Mouse (Mus musculus): Measurements from ENCODE around the gene Itgb1.

Itgb1 gene

GRCm38 (mm10) chr8:128685507-128686428 lies at the start of gene Itgb1:
Gene Itgb1, plus strand, starts transcription at chr8:128685654.
- in situ Hi-C loops (cut with MseI, MboI), result no loop called here

- in situ Hi-C loops (cut with MseI, MboI), result no loop called here
These were observed 42.4 kb upstream of the Itgb1 start for GRCm38 (mm10) chr8:128643104-128643503.

GRCm38 (mm10) chr8:128645452-128645851 lies 40.0 kb upstream of the Itgb1 start:
- in situ Hi-C loops (cut with MseI, MboI), result no loop called here

- in situ Hi-C loops (cut with MseI, MboI), result no loop called here
These were observed 39.0 kb upstream of the Itgb1 start for GRCm38 (mm10) chr8:128646456-128646855.

GRCm38 (mm10) chr8:128648071-128648470 lies 37.4 kb upstream of the Itgb1 start:
- in situ Hi-C loops (cut with MseI, MboI), result no loop called here

- in situ Hi-C loops (cut with MseI, MboI), result no loop called here
These were observed 35.1 kb upstream of the Itgb1 start for GRCm38 (mm10) chr8:128650331-128650855.

- in situ Hi-C loops (cut with MseI, MboI), result no loop called here
These were observed 32.9 kb upstream of the Itgb1 start for GRCm38 (mm10) chr8:128652399-128653109.

- in situ Hi-C loops (cut with MseI, MboI), result no loop called here
These were observed 31.7 kb upstream of the Itgb1 start for GRCm38 (mm10) chr8:128653642-128654364.

- in situ Hi-C loops (cut with MseI, MboI), result no loop called here
These were observed 30.9 kb upstream of the Itgb1 start for GRCm38 (mm10) chr8:128654365-128655099.

- in situ Hi-C loops (cut with MseI, MboI), result no loop called here
These were observed 23.3 kb upstream of the Itgb1 start for GRCm38 (mm10) chr8:128662144-128662543.

- in situ Hi-C loops (cut with MseI, MboI), result no loop called here
These were observed 22.8 kb upstream of the Itgb1 start for GRCm38 (mm10) chr8:128662696-128663095.

- in situ Hi-C loops (cut with MseI, MboI), result no loop called here
These were observed 22.3 kb upstream of the Itgb1 start for GRCm38 (mm10) chr8:128663106-128663505.

GRCm38 (mm10) chr8:128666576-128667263 lies 18.7 kb upstream of the Itgb1 start:
- in situ Hi-C loops (cut with MseI, MboI), result no loop called here

- in situ Hi-C loops (cut with MseI, MboI), result no loop called here
These were observed 13.6 kb upstream of the Itgb1 start for GRCm38 (mm10) chr8:128671813-128672212.

- in situ Hi-C loops (cut with MseI, MboI), result no loop called here
These were observed 13.0 kb upstream of the Itgb1 start for GRCm38 (mm10) chr8:128672441-128672840.

GRCm38 (mm10) chr8:128672950-128673349 lies 12.5 kb upstream of the Itgb1 start:
- in situ Hi-C loops (cut with MseI, MboI), result no loop called here

- in situ Hi-C loops (cut with MseI, MboI), result no loop called here
These were observed 9.4 kb upstream of the Itgb1 start for GRCm38 (mm10) chr8:128675848-128676629.

- in situ Hi-C loops (cut with MseI, MboI), result no loop called here
These were observed 5.5 kb upstream of the Itgb1 start for GRCm38 (mm10) chr8:128679909-128680308.

- in situ Hi-C loops (cut with MseI, MboI), result no loop called here
These were observed 4.7 kb upstream of the Itgb1 start for GRCm38 (mm10) chr8:128680548-128681325.
